ENCODE assay signal across 24 mouse cellular contexts in the genomic region with DNA sequence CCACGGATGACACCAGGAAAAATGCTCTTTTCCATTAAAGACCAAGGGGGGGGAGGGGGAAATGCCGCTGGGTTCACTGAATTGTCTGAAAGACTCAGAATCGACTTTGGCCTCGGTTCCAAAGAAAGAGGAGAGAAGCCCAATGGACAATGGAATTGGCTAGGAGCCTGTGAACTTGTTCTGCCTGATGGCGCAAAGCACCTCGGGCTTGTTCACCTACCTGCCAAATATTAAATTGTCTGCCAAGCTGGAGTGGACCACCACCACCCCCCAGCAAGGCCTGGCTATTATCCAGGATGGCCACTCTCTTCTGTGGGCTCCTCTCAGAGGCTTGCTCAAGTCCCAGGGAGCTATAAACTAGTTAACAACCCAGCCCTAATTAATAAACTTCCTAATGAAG.
A peak's percentile ranks its signal among the peaks of the same experiment; 100 is the strongest.
DNase-seq lines count a peak whose midpoint lies in the region; ATAC-seq and TF ChIP-seq lines count a peak whose summit lies in the region.
"Had no signal": no experiment of that assay in that cellular context is flagged by ENCODE, and none has a peak within 500 bp of the region (broad histone marks: within the 10 kb centered on the region; RNA-seq: fewer than 3 reads in every experiment).

No protein-coding gene starts in this region.

- H3K27me3 ChIP-seq in forebrain, embryonic 14.5 days (replicated peaks; ENCODE audit: control insufficient read depth, insufficient read depth, low read length): no peaks in the 10 kb centered on the region
- H3K27me3 ChIP-seq in forebrain, postnatal 0 days (ENCODE audit: insufficient read depth, low read length): no peaks in the 10 kb centered on the region
- H3K27me3 ChIP-seq in hindbrain, embryonic 16.5 days (replicated peaks; ENCODE audit: control insufficient read depth, insufficient read depth, low read length): no peaks in the 10 kb centered on the region
- no peaks in the 10 kb centered on the region for H3K27me3 ChIP-seq in hindbrain, embryonic 11.5 days (ENCODE audit: control insufficient read depth, insufficient read depth, low read length)
- H3K27me3 ChIP-seq in CH12.LX (replicated peaks): no peaks in the 10 kb centered on the region
- H3K27me3 ChIP-seq: embryonic facial prominence, embryonic 13.5 days; liver, embryonic 13.5 days; lung, embryonic 15.5 days; midbrain, embryonic 13.5 days had no signal

- no peaks in the 10 kb centered on the region for H3K9me3 ChIP-seq in forebrain, embryonic 14.5 days (replicated peaks; ENCODE audit: control insufficient read depth, low read length)
- no peaks in the 10 kb centered on the region for H3K9me3 ChIP-seq in forebrain, postnatal 0 days (ENCODE audit: low read length)
- H3K9me3 ChIP-seq in hindbrain, embryonic 16.5 days (ENCODE audit: control insufficient read depth, low read length): no peaks in the 10 kb centered on the region
- no peaks in the 10 kb centered on the region for H3K9me3 ChIP-seq in hindbrain, embryonic 11.5 days (ENCODE audit: control insufficient read depth, low read length)
- no peaks in the 10 kb centered on the region for H3K9me3 ChIP-seq in CH12.LX (replicated peaks; ENCODE audit: low read length)
- H3K9me3 ChIP-seq: embryonic facial prominence, embryonic 13.5 days; limb, embryonic 12.5 days; lung, embryonic 15.5 days; midbrain, embryonic 13.5 days had no signal

- 63% methylated on average over 6 of the region's 6 CpGs for WGBS in forebrain, embryonic 14.5 days
- WGBS in forebrain, postnatal 0 days: 54% methylated on average over 6 of the region's 6 CpGs
- 57% methylated on average over 6 of the region's 6 CpGs for WGBS in hindbrain, embryonic 16.5 days
- WGBS in hindbrain, embryonic 11.5 days: 84% methylated on average over 6 of the region's 6 CpGs

- TF ChIP-seq POLR2A in CH12.LX (IDR thresholded peaks at IDR 0.05; ENCODE audit: low read depth, low read length): no peak

- H3K4me1 ChIP-seq in forebrain, embryonic 14.5 days (ENCODE audit: control insufficient read depth, insufficient read depth, low read length): no peaks in the 10 kb centered on the region
- H3K4me1 ChIP-seq in forebrain, postnatal 0 days (ENCODE audit: insufficient read depth): no peaks in the 10 kb centered on the region
- no peaks in the 10 kb centered on the region for H3K4me1 ChIP-seq in hindbrain, embryonic 16.5 days (ENCODE audit: control insufficient read depth, insufficient read depth, low read depth, low read length)
- H3K4me1 ChIP-seq in hindbrain, embryonic 11.5 days (replicated peaks; ENCODE audit: control insufficient read depth, insufficient read depth, low read length): no peaks in the 10 kb centered on the region
- H3K4me1 ChIP-seq in CH12.LX (ENCODE audit: control insufficient read depth in 1 of 2, insufficient read depth in 2 of 2): peaks cover 0 to 22% of the 10 kb centered on the region in 2 experiments; a peak in 2 of 4 replicates
- H3K4me1 ChIP-seq: embryonic facial prominence, embryonic 13.5 days; liver, embryonic 13.5 days; lung, embryonic 15.5 days; midbrain, embryonic 13.5 days had no signal

- H3K79me2 ChIP-seq in CH12.LX (replicated peaks; ENCODE audit: control insufficient read depth, extremely low read depth, insufficient read depth, poor library complexity, severe bottlenecking): no peaks in the 10 kb centered on the region

- TF ChIP-seq EP300 in CH12.LX (IDR thresholded peaks at IDR 0.05; ENCODE audit: low read length): no peak

- DNase-seq in forebrain, embryonic 14.5 days (ENCODE audit: low spot score): peak; percentile 68
- DNase-seq in forebrain, postnatal 0 days: no peak
- no peak for DNase-seq in hindbrain, embryonic 11.5 days (ENCODE audit: low spot score)
- no peak for DNase-seq in CH12.LX (ENCODE audit: extremely low read depth)
- DNase-seq in ovary, adult 18-20 months (ENCODE audit: low spot score): peak; percentile 6
- DNase-seq in spleen, adult 18-20 months: no peak
- DNase-seq: adrenal gland, postnatal 14 days; cerebellum, adult 8-10 months; heart, adult 18-20 months; kidney, postnatal 10 days; liver, embryonic 13.5 days; right cerebral cortex, postnatal 25 days; thymus, postnatal 4 days had no signal

- dilution Hi-C loops in CH12.LX (cut with MboI; ENCODE audit: extremely low pct_ligation_motif_present, extremely low pct_unique_long_range_greater_than_20kb, low sequenced_read_pairs): no loop called here

- no peak overlapping the region for H3K4me3 ChIP-seq in forebrain, embryonic 14.5 days (ENCODE audit: low read depth, low read length)
- H3K4me3 ChIP-seq in forebrain, postnatal 0 days (ENCODE audit: low read depth, low read length): no peak overlapping the region
- H3K4me3 ChIP-seq in hindbrain, embryonic 16.5 days (ENCODE audit: low read length): no peak overlapping the region
- H3K4me3 ChIP-seq in hindbrain, embryonic 11.5 days (ENCODE audit: low read depth, low read length): no peak overlapping the region
- no peak overlapping the region for H3K4me3 ChIP-seq in CH12.LX (replicated peaks in 1 of 3; ENCODE audit: low read depth in 2 of 3, low read length in 2 of 3, poor library complexity in 1 of 3)
- H3K4me3 ChIP-seq: embryonic facial prominence, embryonic 13.5 days; layer of hippocampus, adult 2 months; left cerebral cortex, adult 2 months; limb, embryonic 12.5 days; liver, embryonic 13.5 days; lung, embryonic 15.5 days; midbrain, embryonic 13.5 days had no signal

- H3K27ac ChIP-seq in forebrain, embryonic 14.5 days (ENCODE audit: low read depth, low read length): no peak overlapping the region
- H3K27ac ChIP-seq in forebrain, postnatal 0 days (ENCODE audit: low read depth, low read length): no peak overlapping the region
- H3K27ac ChIP-seq in hindbrain, embryonic 16.5 days (ENCODE audit: low read depth, low read length): no peak overlapping the region
- H3K27ac ChIP-seq in hindbrain, embryonic 11.5 days (ENCODE audit: low read depth, low read length): no peak overlapping the region
- H3K27ac ChIP-seq in CH12.LX (ENCODE audit: insufficient read depth, low read depth): no peak overlapping the region
- H3K27ac ChIP-seq: embryonic facial prominence, embryonic 13.5 days; layer of hippocampus, adult 2 months; left cerebral cortex, adult 2 months; limb, embryonic 12.5 days; liver, embryonic 13.5 days; lung, embryonic 15.5 days; midbrain, embryonic 13.5 days had no signal

- H3K36me3 ChIP-seq in forebrain, embryonic 14.5 days (ENCODE audit: control insufficient read depth, insufficient read depth, low read length): no peaks in the 10 kb centered on the region
- no peaks in the 10 kb centered on the region for H3K36me3 ChIP-seq in forebrain, postnatal 0 days (ENCODE audit: insufficient read depth)
- H3K36me3 ChIP-seq in hindbrain, embryonic 16.5 days (ENCODE audit: control insufficient read depth, insufficient read depth, low read length): no peaks in the 10 kb centered on the region
- H3K36me3 ChIP-seq in hindbrain, embryonic 11.5 days (ENCODE audit: control insufficient read depth, insufficient read depth, low read length): no peaks in the 10 kb centered on the region
- H3K36me3 ChIP-seq in CH12.LX (replicated peaks in 1 of 2; ENCODE audit: control insufficient read depth in 1 of 2, insufficient read depth in 1 of 2, low read length in 1 of 2): no peaks in the 10 kb centered on the region
- H3K36me3 ChIP-seq: embryonic facial prominence, embryonic 13.5 days; limb, embryonic 12.5 days; liver, embryonic 13.5 days; lung, embryonic 15.5 days; midbrain, embryonic 13.5 days had no signal

- peak; percentile 65; the same call in 1 of the 2 replicates for ATAC-seq in forebrain, embryonic 14.5 days
- no peak for ATAC-seq in forebrain, postnatal 0 days
- ATAC-seq in hindbrain, embryonic 16.5 days: peak; percentile 79
- no peak for ATAC-seq in hindbrain, embryonic 11.5 days (ENCODE audit: low FRiP score)
- no peak for ATAC-seq in erythroid progenitor cell, adult 5-6 weeks (replicated peaks; ENCODE audit: low FRiP score, poor library complexity, severe bottlenecking)
- ATAC-seq: activated CD4-positive, CD25-positive, alpha-beta regulatory T cell, adult 4 months; inflammation-experienced regulatory T-cells, adult 6 months; midbrain, embryonic 13.5 days; Patski had no signal

- no peak for TF ChIP-seq CTCF in forebrain, postnatal 0 days (IDR thresholded peaks at IDR 0.05; ENCODE audit: low read depth)
- TF ChIP-seq CTCF in CH12.LX (conservative IDR thresholded peaks at IDR 0.05 in 1 of 2, IDR thresholded peaks at IDR 0.05 in 1 of 2; ENCODE audit: low read depth in 2 of 2, low read length in 2 of 2): no peak

- in situ Hi-C loops in CH12.LX (cut with MboI; ENCODE audit: low pct_ligation_motif_present, low pct_unique_long_range_greater_than_20kb, low sequenced_read_pairs): no loop called here

- no peak for TF ChIP-seq RAD21 in CH12.LX (IDR thresholded peaks at IDR 0.05; ENCODE audit: low read depth, low read length)

- H3K9ac ChIP-seq in forebrain, embryonic 14.5 days (ENCODE audit: low read length): no peak overlapping the region
- H3K9ac ChIP-seq in forebrain, postnatal 0 days: no peak overlapping the region
- H3K9ac ChIP-seq in hindbrain, embryonic 16.5 days (ENCODE audit: low read depth, low read length): no peak overlapping the region
- H3K9ac ChIP-seq in hindbrain, embryonic 11.5 days (ENCODE audit: low read depth, low read length): no peak overlapping the region
- no peak overlapping the region for H3K9ac ChIP-seq in CH12.LX (ENCODE audit: insufficient read depth, low read depth)
- H3K9ac ChIP-seq: embryonic facial prominence, embryonic 13.5 days; limb, embryonic 12.5 days; liver, embryonic 13.5 days; lung, embryonic 15.5 days; midbrain, embryonic 13.5 days had no signal

- H3K4me2 ChIP-seq in forebrain, embryonic 14.5 days (ENCODE audit: low read length): no peak overlapping the region
- H3K4me2 ChIP-seq in forebrain, postnatal 0 days (ENCODE audit: low read depth): no peak overlapping the region
- no peak overlapping the region for H3K4me2 ChIP-seq in hindbrain, embryonic 16.5 days (ENCODE audit: low read length)
- no peak overlapping the region for H3K4me2 ChIP-seq in hindbrain, embryonic 11.5 days (replicated peaks; ENCODE audit: low read depth, low read length)
- peak overlapping the region; percentile 31 for H3K4me2 ChIP-seq in CH12.LX (ENCODE audit: insufficient read depth, low read depth, poor library complexity, severe bottlenecking)
- H3K4me2 ChIP-seq: embryonic facial prominence, embryonic 13.5 days; limb, embryonic 12.5 days; liver, embryonic 13.5 days; lung, embryonic 15.5 days; midbrain, embryonic 13.5 days had no signal

TF ChIP-seq in CH12.LX, 34 proteins besides CTCF, POLR2A, EP300 and RAD21 (continues in another document):
- TF ChIP-seq ZMIZ1 (IDR thresholded peaks at IDR 0.05; ENCODE audit: low read depth, low read length) (no peak), MYC (IDR thresholded peaks at IDR 0.05; ENCODE audit: low read depth, low read length) (no peak), MXI1 (IDR thresholded peaks at IDR 0.05; ENCODE audit: low read depth, low read length) (no peak), E2F4 (IDR thresholded peaks at IDR 0.05; ENCODE audit: insufficient replicate concordance, low read depth, low read length) (no peak), ZKSCAN1 (IDR thresholded peaks at IDR 0.05; ENCODE audit: borderline replicate concordance, low read depth, low read length) (no peak), JUND (conservative IDR thresholded peaks at IDR 0.05; ENCODE audit: low read depth, low read length) (no peak), NELFE (IDR thresholded peaks at IDR 0.05; ENCODE audit: low read depth, low read length) (no peak), NRF1 (IDR thresholded peaks at IDR 0.05; ENCODE audit: low read depth, low read length) (no peak)

Comparison
In these comparisons a context has a peak if more than half of its experiments do, and no peak if none do; other contexts are left out.
1. ATAC-seq: peak in forebrain, embryonic 14.5 days (single experiment) and hindbrain, embryonic 16.5 days (single experiment); none in forebrain, postnatal 0 days (single experiment), hindbrain, embryonic 11.5 days (single experiment) and erythroid progenitor cell, adult 5-6 weeks (single experiment).
2. DNase-seq: peak in forebrain, embryonic 14.5 days (single experiment) and ovary, adult 18-20 months (single experiment); none in forebrain, postnatal 0 days (single experiment), hindbrain, embryonic 11.5 days (single experiment), CH12.LX (single experiment) and spleen, adult 18-20 months (0 of 2).